Mouse (Mus musculus) spleen, adult 2 months (tissue): ENCODE results near the gene Gm17428. TPM values are rescaled to one million over a fixed set of nuclear protein-coding genes. Genes with fewer than 3 reads are reported as not detected.
"Not testable (repeated sequence)": the region's sequence is repeated elsewhere in the genome, so short reads cannot be mapped to it uniquely, and the experiment has no call there.

Experiments
- DNase-seq, 2 experiments: peaks; one replicate each; pipeline versions ENCODE4 v3.0.0 to v3.0.0-alpha.2; 2012 to 2021; ENCODE audit warnings: low spot score in 2 of 2, low read depth in 1 of 2
- H3K27ac ChIP-seq: fragments of 200-500 bp; 2 replicates; pipeline ENCODE4 v1.5.1; 2012; ENCODE audit warnings: low read length, inconsistent platforms; ENCODE audit not compliant: insufficient read depth
- H3K27me3 ChIP-seq: fragments of 200-500 bp; 2 replicates; pipeline ENCODE4 v1.6.1; 2012; ENCODE audit warnings: mild to moderate bottlenecking, moderate library complexity, low read length, inconsistent platforms; ENCODE audit not compliant: control insufficient read depth, insufficient read depth
- H3K36me3 ChIP-seq: fragments of 200-500 bp; 2 replicates; pipeline ENCODE4 v1.6.1; 2012; ENCODE audit warnings: mild to moderate bottlenecking, low read length, inconsistent platforms; ENCODE audit not compliant: control insufficient read depth, insufficient read depth
- H3K4me1 ChIP-seq: fragments of 200-500 bp; 2 replicates; pipeline ENCODE4 v1.6.1; 2011; ENCODE audit warnings: inconsistent platforms; ENCODE audit not compliant: control insufficient read depth, insufficient read depth, insufficient read length
- H3K4me3 ChIP-seq: fragments of 200-500 bp; 2 replicates; pipeline ENCODE4 v1.5.1; 2011; ENCODE audit warnings: mild to moderate bottlenecking, inconsistent platforms; ENCODE audit not compliant: insufficient read depth, insufficient read length; ENCODE audit errors: extremely low read depth
- CTCF ChIP-seq: fragments of 200-500 bp; IDR thresholded peaks from 2 replicates; pipeline ENCODE4 v1.5.1; 2011; ENCODE audit warnings: mild to moderate bottlenecking, inconsistent platforms; ENCODE audit not compliant: insufficient read depth, insufficient read length, insufficient replicate concordance; ENCODE audit errors: extremely low read depth
- POLR2A ChIP-seq: fragments of 200-500 bp; IDR thresholded peaks from 2 replicates; pipeline ENCODE4 v1.6.1; 2011; ENCODE audit warnings: low read depth, low read length, inconsistent platforms
- WGBS: fragments of 180-500 bp; shearing (Covaris S2); methylation state at CpG from one replicate; pipeline ENCODE4 v1.1.7; 2018; 5-methylcytosine and 5-hydroxymethylcytosine counted together
- polyA plus RNA-seq: library from polyadenylated mRNA; depleted of rRNA; stranded (reverse); fragments of >200 nt; gene quantifications from 2 replicates; pipeline ENCODE4 v1.2.3, GENCODE M21; 2012

Gm17428 gene
- polyA plus RNA-seq, 1 experiment, result not detected

- no peaks in the 10 kb centered on the region; the same call in none of the 2 replicates for H3K4me1 ChIP-seq
- no peak overlapping the region for H3K27ac ChIP-seq
- no peaks in the 10 kb centered on the region for H3K36me3 ChIP-seq
- TF ChIP-seq CTCF (no peak), POLR2A (no peak)
- no peaks in the 10 kb centered on the region for H3K27me3 ChIP-seq
- 73% methylated on average over 6 of the region's 6 CpGs for WGBS
- no peak for DNase-seq
- no peak overlapping the region for H3K4me3 ChIP-seq
Measured at GRCm38 (mm10) chr14:54965631-54966030, 11.1 kb upstream of the Gm17428 start.

GRCm38 (mm10) chr14:54966320-54966977, 10.3 kb upstream of the Gm17428 start, which contains the start of gene Myh6:
TSS of gene Myh6 (minus strand) at chr14:54966927.
- no peak for DNase-seq
- no peak within 1 kb of the TSS for H3K4me3 ChIP-seq

GRCm38 (mm10) chr14:54967874-54968273, 8.9 kb upstream of the Gm17428 start:
- Histone ChIP-seq H3K27me3 (no peaks in the 10 kb centered on the region), H3K4me3 (no peak overlapping the region), H3K4me1 (no peaks in the 10 kb centered on the region), H3K27ac (no peak overlapping the region), H3K36me3 (no peaks in the 10 kb centered on the region)
- 94% methylated on average over 3 of the region's 3 CpGs for WGBS
- no peak for DNase-seq
- TF ChIP-seq CTCF, result no peak
- no peak for TF ChIP-seq POLR2A

More at GRCm38 (mm10) chr14:54966320-54966977, 10.3 kb upstream of the Gm17428 start, which contains the start of gene Myh6:
- no peak within 1 kb of the TSS for H3K27ac ChIP-seq
- WGBS, result 80% methylated on average over 7 of the region's 7 CpGs
- no peaks in the 10 kb centered on the region for H3K27me3 ChIP-seq
- H3K4me1 ChIP-seq, result no peaks in the 10 kb centered on the region
- no peaks in the 10 kb centered on the region for H3K36me3 ChIP-seq
- TF ChIP-seq CTCF, result no peak
- no peak for TF ChIP-seq POLR2A

- H3K27ac ChIP-seq, result no peak overlapping the region
- TF ChIP-seq POLR2A, result no peak
- no peak for TF ChIP-seq CTCF
- no peaks in the 10 kb centered on the region for H3K27me3 ChIP-seq
- DNase-seq, result no peak
- H3K4me3 ChIP-seq, result no peak overlapping the region
- H3K36me3 ChIP-seq, result no peaks in the 10 kb centered on the region
- no peaks in the 10 kb centered on the region for H3K4me1 ChIP-seq
Measured at GRCm38 (mm10) chr14:54968344-54968743, 8.4 kb upstream of the Gm17428 start.

- H3K36me3 ChIP-seq, H3K4me3 ChIP-seq, H3K27me3 ChIP-seq, H3K4me1 ChIP-seq, DNase-seq, H3K27ac ChIP-seq: not testable (repeated sequence)
- 93% methylated on average over 11 of the region's 11 CpGs for WGBS
Measured at GRCm38 (mm10) chr14:54972786-54973185, 3.9 kb upstream of the Gm17428 start.

- no peaks in the 10 kb centered on the region for H3K4me1 ChIP-seq
- H3K4me3 ChIP-seq, result no peak overlapping the region
- no peak overlapping the region for H3K27ac ChIP-seq
- no peak for TF ChIP-seq CTCF
- no peaks in the 10 kb centered on the region for H3K36me3 ChIP-seq
- no peak for DNase-seq
- no peaks in the 10 kb centered on the region for H3K27me3 ChIP-seq
- WGBS, result 78% methylated on average over 6 of the region's 6 CpGs
Measured at GRCm38 (mm10) chr14:54974068-54974791, 2.5 kb upstream of the Gm17428 start.

GRCm38 (mm10) chr14:54978664-54979063, 1.9 kb downstream of the Gm17428 start:
- no peaks in the 10 kb centered on the region for H3K36me3 ChIP-seq
- DNase-seq, result no peak
- H3K27me3 ChIP-seq, result no peaks in the 10 kb centered on the region
- WGBS, result 96% methylated on average over 8 of the region's 8 CpGs
- H3K4me1 ChIP-seq, result no peaks in the 10 kb centered on the region
- TF ChIP-seq POLR2A, result no peak
- no peak for TF ChIP-seq CTCF
- H3K27ac ChIP-seq, result no peak overlapping the region
- H3K4me3 ChIP-seq, result no peak overlapping the region
